Mouse (Mus musculus) NIH3T3 (cell line): Measurements from ENCODE around the gene Hdac11.

ENCODE experiments used
- DNase-seq: peaks from one replicate; pipeline ENCODE4 v3.0.0-alpha.2; 2012; ENCODE audit warnings: low read depth

Hdac11 gene

DNA sequence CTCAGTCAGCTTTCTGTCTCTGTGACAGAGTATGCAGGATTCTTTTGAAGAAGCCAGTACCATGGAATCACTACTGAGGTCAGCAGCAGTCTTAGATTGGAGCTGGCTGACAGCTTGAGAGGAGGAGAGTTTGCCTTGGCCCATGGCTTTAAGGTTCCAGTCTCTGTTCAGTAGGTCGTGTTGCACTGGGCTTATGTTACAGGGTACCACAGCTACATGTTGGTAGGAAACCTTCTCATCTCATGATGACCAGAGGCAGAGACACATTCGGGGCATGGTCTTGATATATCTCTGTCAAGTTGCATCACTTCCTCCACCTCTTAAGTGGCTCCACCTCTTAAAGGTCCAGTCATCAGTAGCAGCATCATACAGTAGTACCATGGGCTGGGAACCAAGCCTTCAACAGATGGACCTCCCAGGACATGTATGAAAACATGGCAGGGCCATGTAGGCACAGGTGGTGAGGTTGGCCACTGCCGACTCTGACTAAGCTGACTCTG, 15.0 kb downstream of the Hdac11 start:
- DNase-seq: no peak

DNA sequence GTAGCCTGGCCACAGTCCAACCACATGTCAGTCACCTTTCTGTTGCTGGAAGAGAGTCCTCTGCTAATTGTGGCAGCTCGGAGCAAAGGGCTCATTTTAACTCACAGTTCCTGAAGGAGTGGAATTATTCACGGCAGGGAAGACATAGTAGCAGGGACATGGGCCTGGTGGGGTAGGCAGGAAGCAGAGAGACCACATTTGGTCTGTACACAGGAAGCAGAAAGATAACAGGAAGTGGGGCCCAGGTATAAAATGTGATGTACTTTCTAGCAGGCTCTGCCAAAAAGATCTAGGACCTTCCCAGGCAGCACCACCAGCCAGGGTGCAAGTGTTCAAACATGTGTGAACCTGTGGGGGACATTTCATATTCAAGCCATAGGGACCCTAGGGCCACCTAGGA, 15.9 kb downstream of the Hdac11 start:
- DNase-seq: no peak

DNA sequence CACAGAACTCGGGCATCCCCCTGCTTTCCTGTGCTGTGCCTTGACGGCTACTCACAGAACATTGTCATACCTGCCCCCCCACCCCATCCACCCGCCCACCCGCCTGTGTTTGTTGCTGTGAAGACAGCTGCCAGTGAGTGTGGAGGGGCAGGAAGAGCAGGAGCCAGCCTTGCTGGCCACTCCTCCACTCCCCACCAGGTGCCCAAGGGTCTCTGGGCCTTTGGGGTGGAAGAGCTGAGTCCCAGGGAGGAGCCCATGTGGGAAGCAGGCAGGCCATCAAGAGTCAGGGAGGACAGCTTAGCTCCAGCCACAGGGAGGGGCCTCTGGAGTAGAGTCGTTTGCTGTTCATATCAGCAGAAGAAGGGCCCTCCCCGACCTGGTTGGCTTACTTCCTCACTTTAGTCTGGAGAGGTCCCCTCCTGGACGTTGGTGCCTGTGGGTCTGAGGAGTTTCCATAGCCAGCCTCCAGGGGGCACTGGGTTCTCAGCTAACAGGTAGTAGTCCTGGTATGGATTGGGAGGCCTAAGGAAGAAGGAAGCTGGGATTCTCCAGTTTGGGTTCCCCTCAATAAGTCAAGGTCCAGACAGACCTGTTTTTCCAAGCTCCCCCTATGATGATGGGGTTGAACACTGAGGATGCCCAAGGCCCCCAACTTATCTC, 16.9 kb downstream of the Hdac11 start:
- peak; percentile 90 for DNase-seq

DNA sequence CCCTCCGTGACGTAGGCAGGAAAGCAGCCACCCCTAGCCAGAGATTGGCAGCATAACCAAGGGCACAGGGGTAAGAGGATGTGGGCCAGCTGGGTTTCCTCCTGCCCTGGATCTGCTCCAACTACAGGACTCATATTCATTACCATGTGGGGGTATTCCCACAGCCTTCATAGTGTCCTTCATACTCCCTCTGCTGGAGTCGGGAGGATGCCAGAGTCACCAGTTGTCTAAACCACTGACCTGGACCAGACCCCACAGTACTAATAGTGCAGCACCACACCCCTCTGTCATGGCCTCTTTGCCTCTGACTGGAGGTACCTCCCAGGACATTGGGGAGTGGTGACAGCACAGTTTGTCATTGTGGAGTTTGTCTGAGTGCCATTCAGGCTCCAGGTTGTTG, 17.7 kb downstream of the Hdac11 start:
- no peak for DNase-seq

DNA sequence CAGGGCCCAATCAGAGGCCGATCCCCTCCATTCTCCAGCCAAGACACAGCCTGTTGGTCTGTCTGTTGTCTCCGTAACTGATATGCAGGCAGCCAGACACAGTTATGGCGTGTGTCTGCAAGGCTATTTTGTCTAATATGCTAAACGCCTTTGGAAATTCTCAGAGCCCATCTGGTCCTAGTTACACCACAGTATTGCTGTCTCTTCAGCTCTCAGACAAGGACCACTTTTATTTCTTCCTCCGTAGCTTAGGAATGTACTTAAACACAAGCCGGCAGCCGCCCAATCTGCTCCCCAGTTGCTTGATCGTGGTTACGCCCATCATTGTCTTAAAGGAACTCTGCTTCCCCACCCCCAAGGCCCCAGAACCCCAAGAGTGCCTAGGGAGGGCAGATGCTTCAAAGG, 24.3 kb downstream of the Hdac11 start:
- peak; percentile 69 for DNase-seq

DNA sequence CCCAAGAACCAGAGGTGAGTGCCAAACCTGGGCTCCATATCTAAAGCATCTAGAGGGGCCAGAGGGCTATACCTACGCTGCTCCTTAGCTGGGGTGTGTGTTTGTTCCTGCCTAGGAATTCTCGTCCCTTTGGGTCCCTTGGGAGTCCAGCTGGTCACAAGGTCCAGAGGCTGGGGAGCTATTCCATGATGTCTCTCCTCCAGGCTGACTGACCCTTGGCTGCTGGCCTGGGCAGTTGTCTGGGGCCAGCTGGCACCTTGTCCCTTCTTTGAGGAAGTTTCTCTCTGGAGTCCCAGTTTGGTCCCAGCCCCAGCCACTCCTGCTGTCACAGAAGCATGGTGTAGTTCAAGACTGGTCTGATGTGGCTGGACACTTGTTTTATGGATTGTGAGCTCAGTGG, 24.9 kb downstream of the Hdac11 start:
- no peak for DNase-seq

DNA sequence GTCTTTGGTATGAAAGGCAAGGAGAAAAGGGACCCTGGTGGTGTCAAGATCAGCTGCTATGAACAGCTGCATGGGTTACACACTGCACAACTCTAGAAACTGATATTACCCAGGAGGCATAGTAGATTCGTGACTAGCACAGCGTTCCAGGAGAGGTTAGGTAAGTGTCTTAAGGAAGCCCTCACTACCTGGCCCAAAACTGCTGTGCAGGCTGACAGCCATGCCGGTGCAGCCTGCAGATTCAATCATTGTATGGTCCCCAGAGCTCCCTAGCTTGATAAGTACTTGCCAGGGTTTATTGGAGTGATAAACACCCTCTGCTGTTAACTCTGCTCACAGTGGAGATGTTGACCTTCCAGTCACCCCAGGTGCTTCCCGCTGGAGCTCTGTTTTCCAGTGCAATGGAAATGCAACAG, 25.6 kb downstream of the Hdac11 start:
- DNase-seq: no peak

DNA sequence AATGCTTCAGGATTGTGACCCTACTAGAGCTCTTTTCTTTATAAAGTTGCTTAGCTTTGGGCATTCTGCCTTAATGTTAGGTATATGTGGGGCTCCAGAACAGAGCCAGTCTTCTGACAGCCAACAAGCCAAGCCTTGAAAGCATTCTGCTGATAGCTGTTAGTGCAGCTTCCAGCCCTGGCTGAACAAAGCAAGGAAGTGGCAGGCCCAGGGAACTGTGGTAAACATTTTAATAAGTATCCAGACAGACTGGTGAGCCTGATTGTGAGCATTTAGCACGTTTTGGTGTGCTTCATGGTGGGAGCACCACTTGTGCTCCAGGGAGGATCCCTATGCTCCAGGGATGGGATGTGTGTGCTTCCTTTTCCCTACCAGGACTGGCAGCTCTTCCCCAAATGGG, 26.6 kb downstream of the Hdac11 start:
- no peak for DNase-seq

DNA sequence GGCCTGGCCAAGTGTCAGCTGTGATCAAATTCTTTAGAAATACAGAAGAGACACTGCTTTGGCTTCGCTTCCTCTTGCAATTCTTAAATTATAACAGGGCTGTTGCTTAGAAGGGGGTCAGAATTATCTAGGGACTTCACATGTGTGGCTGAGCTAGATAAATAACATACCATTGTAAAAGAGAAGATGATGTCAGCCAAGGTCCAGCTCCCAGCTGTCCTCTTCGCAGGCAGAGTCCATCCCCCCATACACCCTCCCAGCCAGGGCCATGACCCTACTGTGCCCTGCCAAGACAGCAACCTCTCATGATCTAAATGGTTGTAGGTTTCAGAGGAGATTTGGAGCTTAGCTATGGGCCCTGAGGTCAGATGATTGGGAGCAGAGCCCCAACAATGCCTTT, 27.5 kb downstream of the Hdac11 start:
- DNase-seq: peak; percentile 45

DNA sequence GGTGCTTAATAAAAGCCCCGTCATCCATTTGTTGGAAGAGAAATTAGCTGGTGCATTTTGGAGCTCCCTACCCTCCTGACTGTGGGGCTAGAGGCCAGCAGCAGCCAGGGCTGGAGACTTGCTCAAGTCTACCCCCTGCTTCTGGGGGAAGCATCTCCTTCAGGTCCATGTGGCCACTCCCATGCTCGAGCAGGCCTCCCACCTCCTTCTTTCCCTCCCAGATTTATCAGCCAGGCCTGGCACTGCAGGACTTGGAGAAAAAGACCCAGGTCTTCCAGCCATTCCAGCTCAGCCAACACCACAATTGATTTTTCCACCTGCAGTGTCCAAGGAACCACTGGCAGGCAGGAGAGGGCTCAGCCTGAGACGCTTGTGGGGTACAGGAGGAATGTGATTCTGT, 28.3 kb downstream of the Hdac11 start:
- DNase-seq: no peak

DNA sequence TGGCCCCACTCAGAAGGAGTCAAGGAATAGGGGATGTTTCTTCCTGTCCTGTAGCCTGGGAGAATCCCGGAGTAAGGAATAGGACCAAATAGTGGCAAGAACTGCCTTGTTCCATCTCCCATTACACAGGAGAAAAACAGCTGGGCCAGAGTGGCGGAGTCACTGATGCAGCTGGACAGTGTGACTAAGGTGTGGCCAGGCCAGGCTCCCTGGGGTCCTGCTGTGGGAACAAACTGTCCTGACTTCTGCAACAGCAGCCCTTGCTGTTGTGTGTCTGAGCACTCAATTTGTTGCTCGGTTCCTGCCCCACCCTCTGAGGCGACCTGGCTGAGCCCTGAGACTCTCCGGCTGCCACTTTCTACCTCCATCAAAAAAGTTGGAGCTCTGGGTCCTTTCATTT, 29.0 kb downstream of the Hdac11 start:
- no peak for DNase-seq

DNA sequence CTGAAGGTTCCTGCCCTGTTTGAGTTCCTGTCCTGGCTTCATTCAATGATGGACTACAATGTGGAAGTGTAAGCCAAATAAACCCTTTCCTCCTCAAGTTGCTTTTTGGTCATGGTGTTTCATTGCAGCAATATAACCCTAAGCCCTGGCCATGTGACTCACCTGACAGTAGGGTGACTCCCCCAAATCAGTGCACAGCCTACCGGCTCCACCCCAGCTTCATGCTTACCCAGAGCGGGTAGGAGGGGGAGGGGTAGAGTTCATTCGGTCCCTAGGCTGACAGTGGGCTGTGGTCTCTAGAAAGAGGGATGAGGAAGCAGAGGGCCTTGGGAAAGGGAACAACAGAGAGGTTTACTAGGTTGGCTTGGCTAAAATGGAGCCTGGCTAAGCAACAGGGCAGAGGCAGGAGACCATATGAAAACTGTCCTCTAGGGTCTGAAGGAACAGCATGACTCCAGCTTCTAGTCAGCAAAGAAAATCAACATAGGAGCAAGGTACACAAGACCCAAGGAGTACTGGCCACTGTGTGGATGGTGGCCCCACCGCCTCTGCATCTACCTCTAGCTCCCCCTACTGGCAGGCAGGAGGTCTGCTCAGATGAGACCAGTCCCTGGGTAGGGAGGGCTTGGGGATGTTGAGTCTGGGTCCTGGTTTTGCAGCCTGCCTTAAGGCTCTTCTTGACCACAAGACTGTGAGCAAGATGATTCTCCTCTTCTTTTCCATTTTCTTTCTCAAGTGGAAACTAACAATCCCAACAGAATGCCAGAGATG, 29.9 kb downstream of the Hdac11 start:
- DNase-seq: peak; percentile 50

DNA sequence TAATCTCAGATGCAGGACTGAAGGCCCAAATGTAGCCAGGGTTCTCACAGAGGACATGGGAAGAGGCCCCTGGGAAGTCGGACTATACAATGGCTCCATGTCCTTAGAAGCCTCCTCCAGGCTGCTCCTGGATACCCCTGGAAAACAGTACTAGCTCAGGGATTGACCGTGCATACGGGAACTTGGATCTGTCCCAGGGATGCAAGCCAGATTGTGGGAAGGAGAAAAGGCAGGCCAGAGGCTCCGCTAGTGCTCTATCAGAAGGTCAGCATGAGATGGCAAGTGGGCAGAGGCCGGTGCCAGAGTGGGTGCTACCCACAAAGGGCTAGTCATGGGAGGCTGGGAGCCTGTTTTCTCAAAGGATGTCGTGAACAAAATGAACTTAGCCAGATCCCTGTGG, 30.5 kb downstream of the Hdac11 start:
- DNase-seq: peak; percentile 74

DNA sequence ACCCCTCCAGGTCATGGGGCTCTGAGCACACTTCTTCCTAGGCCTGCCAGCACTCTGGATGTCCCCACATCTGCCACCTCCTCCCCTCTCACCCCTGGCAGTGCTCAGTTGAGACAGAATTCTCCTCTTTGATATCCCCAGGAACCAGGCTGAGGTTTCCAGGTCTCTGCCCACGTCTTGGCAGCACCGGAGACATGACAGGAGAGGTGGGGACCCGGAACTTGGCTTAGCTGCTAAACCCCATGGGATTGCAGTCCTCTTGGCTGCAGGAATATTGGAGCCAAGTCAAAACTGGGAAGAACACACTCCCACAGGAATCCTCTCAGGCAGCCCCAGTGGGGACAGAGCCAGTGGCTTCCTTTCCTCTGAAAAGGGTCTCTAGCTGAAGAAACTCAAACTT, 31.4 kb downstream of the Hdac11 start:
- no peak for DNase-seq

DNA sequence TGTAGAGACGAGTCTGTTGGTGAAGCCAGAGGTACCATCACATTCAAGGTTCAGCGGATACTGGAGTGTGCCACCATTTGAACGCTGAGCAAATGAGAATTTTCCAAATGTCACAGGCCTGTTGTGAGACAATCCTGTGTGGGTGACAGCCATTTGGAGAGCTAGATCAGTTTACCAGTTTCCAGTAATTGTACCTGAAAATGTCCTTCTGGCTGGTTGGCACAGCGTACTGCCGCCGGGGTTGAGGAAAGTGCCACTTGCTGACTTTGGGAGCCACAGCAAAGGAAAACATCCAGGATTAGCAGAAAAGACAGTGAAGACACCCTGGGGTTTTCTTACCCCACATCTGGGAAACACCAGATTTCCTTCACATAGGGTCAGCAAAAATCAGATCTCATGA, 33.5 kb downstream of the Hdac11 start:
- DNase-seq: no peak

DNA sequence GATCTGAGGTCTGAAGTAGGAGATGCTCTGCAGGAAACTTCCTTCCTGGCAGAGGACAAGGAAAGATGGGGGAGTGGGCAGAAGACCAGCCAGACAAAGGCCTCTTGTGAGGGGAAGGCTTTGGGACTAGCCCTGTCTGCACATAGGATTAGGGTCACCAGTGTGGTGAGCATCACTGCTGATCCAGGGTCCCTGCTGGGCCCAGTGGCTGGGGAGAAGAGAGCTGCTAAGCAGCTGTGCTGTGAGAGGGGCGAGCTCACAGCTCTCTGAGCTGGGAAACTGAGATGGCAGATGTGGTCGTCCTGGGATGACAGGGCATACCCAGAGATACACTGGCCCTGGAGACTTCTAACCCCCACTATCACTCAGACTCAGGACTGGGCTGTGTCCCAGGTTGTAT, 35.0 kb downstream of the Hdac11 start:
- no peak for DNase-seq

DNA sequence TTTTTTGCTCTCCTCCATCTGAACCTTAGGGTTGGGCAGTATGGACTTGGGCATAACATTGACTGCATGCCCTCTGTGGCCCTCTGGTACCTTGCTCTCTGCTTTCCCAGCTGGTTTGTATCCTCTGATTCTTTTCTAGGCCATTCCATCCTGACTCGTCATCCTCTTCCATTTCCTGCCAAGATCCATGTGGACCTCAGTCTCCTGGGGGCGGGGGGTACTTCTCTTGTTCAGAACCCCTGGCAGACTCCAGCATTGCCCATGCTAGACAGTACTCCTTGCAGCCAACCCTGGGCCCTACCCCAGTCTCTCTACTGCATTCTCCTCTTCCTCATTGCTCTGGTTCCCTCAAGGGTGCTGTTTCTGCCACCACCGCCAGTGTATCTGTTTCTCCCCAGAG, 36.0 kb downstream of the Hdac11 start:
- DNase-seq: peak; percentile 85

DNA sequence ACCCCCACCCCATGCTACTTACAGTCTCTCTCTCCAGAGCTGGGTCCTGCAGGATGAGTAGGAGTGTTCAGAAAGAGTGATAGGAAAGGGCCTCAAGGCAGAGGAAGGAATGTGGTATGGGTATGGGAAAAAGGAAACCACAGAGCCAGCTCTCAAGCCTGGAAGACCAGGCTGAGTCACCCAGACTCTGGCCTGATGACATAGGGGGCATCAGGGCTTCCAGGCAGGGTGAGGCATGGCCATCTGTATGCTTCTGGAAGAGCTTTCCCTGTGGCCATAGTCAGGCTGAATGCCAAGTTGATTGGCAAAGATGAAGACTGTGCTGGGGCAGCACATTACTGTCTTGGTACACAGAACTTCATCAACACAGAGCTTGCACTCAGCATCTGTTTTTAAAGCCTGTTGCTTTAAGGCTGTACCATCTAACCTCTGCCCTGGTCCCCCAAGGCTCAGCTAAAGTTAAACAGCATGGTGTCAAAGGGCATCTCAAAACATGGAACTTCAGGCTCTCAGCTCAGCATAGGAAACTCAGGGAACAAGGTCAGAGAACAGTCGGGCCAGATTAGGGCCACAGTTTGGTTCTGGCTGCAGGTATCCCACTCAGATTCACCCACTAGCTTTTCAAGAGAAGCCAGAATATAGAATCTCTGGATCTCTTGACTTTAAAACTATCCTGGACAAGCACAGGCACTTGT, 36.5 kb downstream of the Hdac11 start:
- DNase-seq: peak; percentile 86

DNA sequence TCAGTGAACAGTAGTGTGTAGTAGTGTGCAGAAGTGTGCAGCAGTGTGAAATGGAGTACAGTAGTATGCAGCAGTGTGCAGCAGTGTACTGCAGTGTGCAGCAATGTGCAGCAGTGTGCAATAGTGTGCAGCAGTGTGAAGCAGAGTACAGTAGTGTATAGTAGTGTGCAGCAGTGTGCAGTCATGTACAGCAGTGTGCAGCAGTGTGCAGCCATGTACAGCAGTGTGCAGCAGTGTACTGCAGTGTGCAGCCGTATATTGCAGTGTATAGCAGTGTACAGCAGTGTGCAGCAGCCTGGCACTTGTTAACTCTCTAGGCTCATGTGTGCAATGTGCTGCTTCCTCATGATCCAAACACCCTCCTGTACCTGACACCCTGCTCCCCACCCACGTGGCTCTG, 42.0 kb downstream of the Hdac11 start:
- DNase-seq: no peak

DNA sequence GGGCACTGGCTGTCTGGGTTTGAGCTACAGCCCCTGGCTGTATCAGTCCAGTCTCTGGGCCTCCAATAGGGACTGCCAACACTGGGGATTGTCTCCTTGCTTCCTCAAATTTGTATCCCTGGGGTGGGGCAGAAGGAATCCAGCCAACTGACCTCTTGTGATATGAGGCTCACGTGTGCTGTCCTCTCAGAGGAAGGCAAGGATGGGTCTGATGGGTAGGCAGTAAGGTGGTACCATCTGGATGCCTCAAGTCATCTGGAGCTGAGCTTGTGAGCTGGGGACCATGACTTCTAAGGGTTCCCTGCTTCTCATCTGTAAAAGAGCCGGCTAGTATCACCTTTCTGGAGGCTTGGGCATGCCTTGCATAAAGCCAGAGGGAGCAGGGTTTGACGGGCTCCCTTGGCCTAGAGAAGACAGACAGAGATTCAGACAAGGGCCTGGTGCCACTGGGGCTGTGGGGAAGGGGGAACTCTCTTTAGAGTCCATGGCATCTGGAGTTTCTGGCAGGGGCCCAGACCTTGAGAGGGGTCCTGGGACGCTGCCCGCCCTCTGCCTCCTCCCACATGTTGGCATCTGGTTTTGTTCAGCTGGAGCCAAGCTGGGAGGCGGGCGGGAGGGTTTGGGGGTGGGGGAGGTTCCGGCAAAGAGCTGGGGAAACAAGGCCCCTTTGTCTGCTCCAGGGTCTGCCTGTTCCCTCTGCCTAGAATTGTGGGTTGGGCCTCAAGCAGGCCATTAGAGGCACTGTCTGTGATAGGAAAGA, 44.1 kb downstream of the Hdac11 start:
- peak; percentile 92 for DNase-seq

DNA sequence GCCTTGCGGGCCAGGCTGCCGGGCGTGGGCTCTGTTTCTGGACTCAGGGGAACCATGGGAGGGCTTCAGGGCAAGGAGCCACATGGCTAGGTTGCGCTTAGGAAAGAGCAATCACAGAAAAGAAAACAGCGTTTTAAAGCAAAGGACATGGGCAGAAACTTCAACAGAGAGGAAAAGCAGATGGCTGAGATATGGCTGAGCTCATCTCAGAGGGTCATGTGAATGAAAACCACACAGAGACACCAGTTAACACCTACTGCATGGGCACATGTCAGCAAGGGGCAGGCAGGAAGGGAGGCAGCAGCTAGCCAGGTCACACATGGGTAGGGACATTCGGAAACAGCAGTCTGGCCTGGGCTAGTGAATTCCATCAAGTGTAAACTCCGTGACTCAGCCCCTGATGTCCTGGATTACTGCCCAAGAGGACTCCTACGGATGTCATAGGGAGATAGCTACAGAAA, 45.4 kb downstream of the Hdac11 start:
- DNase-seq: peak; percentile 95

DNA sequence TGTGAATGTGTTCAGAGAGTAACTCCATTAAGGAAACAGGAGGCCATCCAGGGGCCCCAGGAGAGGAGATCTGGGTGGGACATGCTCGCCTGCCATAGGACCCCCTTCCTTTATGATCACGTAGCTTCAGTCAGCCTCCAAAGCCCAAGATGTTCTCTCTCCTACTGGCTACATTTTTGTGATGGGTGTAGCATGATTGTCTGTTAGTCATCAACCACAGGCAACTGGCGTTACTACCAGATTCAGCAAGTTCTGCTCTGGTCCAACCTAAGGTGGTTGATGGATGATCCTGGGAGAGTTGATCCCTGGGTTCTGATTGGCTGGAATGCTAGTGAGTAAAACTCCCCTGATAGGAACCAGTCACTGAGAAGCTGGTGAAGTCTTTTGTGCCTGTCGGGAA, 46.1 kb downstream of the Hdac11 start:
- DNase-seq: peak; percentile 96
